Mouse (Mus musculus): Measurements from ENCODE around the gene Chat.
A peak's percentile ranks its signal among the peaks of the same experiment; 100 is the strongest.
"Not testable (repeated sequence)": the region's sequence is repeated elsewhere in the genome, so short reads cannot be mapped to it uniquely, and the experiment has no call there.

Gene Chat

GRCm38 (mm10) chr14:32463211-32464040 lies 2.4 kb downstream of the Chat start:
- peak; percentile 59 for DNase-seq (ENCODE audit: low read depth, low spot score)

- DNase-seq (ENCODE audit: low read depth, low spot score): no peak
These were observed 13.2 kb downstream of the Chat start for GRCm38 (mm10) chr14:32452552-32452951.

GRCm38 (mm10) chr14:32446989-32447388 lies 18.8 kb downstream of the Chat start:
- DNase-seq (ENCODE audit: low read depth, low spot score): no peak

- no peak for DNase-seq (ENCODE audit: low read depth, low spot score)
These were observed 22.3 kb downstream of the Chat start for GRCm38 (mm10) chr14:32443446-32443845.

- DNase-seq (ENCODE audit: low read depth, low spot score): no peak
These were observed 26.0 kb downstream of the Chat start for GRCm38 (mm10) chr14:32439744-32440143.

- no peak for DNase-seq (ENCODE audit: low read depth, low spot score)
These were observed 26.5 kb downstream of the Chat start for GRCm38 (mm10) chr14:32439316-32439715.

GRCm38 (mm10) chr14:32437352-32437793 lies 28.4 kb downstream of the Chat start:
- peak; percentile 68 for DNase-seq (ENCODE audit: low read depth, low spot score)

GRCm38 (mm10) chr14:32429030-32429602 lies 36.7 kb downstream of the Chat start:
- DNase-seq (ENCODE audit: low read depth, low spot score): no peak

GRCm38 (mm10) chr14:32423946-32424345 lies 41.8 kb downstream of the Chat start:
- DNase-seq (ENCODE audit: low read depth, low spot score): no peak

GRCm38 (mm10) chr14:32418747-32419146 lies 47.0 kb downstream of the Chat start:
- DNase-seq (ENCODE audit: low read depth, low spot score): no peak

GRCm38 (mm10) chr14:32412075-32412474 lies 53.7 kb downstream of the Chat start:
- DNase-seq (ENCODE audit: low read depth, low spot score): no peak

- DNase-seq (ENCODE audit: low read depth, low spot score): no peak
These were observed 55.7 kb downstream of the Chat start for GRCm38 (mm10) chr14:32410084-32410483.

- not testable (repeated sequence) for DNase-seq (ENCODE audit: low read depth, low spot score)
These were observed 60.4 kb downstream of the Chat start for GRCm38 (mm10) chr14:32405399-32405798.

- DNase-seq (ENCODE audit: low read depth, low spot score): peak; percentile 89
These were observed 77.6 kb downstream of the Chat start, which contains the start of gene 1700024G13Rik for GRCm38 (mm10) chr14:32388196-32388595. Gene 1700024G13Rik, minus strand, starts transcription at chr14:32388391.

- DNase-seq (ENCODE audit: low read depth, low spot score): no peak
These were observed 84.2 kb downstream of the Chat start for GRCm38 (mm10) chr14:32381619-32382018.

- no peak for DNase-seq (ENCODE audit: low read depth, low spot score)
These were observed 84.7 kb downstream of the Chat start for GRCm38 (mm10) chr14:32381066-32381465.

- peak; percentile 72 for DNase-seq (ENCODE audit: low read depth, low spot score)
These were observed 85.7 kb downstream of the Chat start for GRCm38 (mm10) chr14:32380099-32380480.

- peak; percentile 81 for DNase-seq (ENCODE audit: low read depth, low spot score)
These were observed 86.2 kb downstream of the Chat start for GRCm38 (mm10) chr14:32379395-32380098.

GRCm38 (mm10) chr14:32372510-32372909 lies 93.3 kb downstream of the Chat start:
- no peak for DNase-seq (ENCODE audit: low read depth, low spot score)

- DNase-seq (ENCODE audit: low read depth, low spot score): no peak
These were observed 96.0 kb downstream of the Chat start for GRCm38 (mm10) chr14:32369756-32370155.

GRCm38 (mm10) chr14:32364359-32364758 lies 101.4 kb downstream of the Chat start:
- peak; percentile 32 for DNase-seq (ENCODE audit: low read depth, low spot score)

Data from ES-CJ7 (cell line).